Mouse (Mus musculus) bone marrow macrophage, adult 2 months (primary cell): ENCODE measurements around the gene Banf1. TPM values are rescaled to one million over a fixed set of nuclear protein-coding genes. Genes with fewer than 3 reads are reported as not detected.

Source experiments
- H3K27ac ChIP-seq: 2 replicates; pipeline ENCODE4 v1.5.1; 2012; ENCODE audit warnings: low read depth, low read length; ENCODE audit not compliant: insufficient read depth
- H3K4me1 ChIP-seq: 2 replicates; pipeline ENCODE4 v1.6.1; 2012; ENCODE audit warnings: low read length; ENCODE audit not compliant: control insufficient read depth, insufficient read depth
- H3K4me3 ChIP-seq: 2 replicates; pipeline ENCODE4 v1.5.1; 2012; ENCODE audit warnings: mild to moderate bottlenecking, low read length, moderate library complexity; ENCODE audit not compliant: insufficient read depth
- CTCF ChIP-seq: IDR thresholded peaks from 2 replicates; pipeline ENCODE4 v1.5.1; 2012; ENCODE audit warnings: low read depth, mild to moderate bottlenecking, low read length, moderate library complexity
- POLR2A ChIP-seq: IDR thresholded peaks from 2 replicates; pipeline ENCODE4 v1.6.1; 2012; ENCODE audit warnings: mild to moderate bottlenecking, low read depth, low read length, borderline replicate concordance
- polyA plus RNA-seq: library from polyadenylated mRNA; stranded (reverse); fragments of >200 nt; gene quantifications from 2 replicates; pipeline ENCODE4 v1.2.4, GENCODE M21; 2012; ENCODE audit not compliant: missing spikeins, insufficient read depth, insufficient read length

The Banf1 gene
- polyA plus RNA-seq: 102 and 103 TPM in 2 replicates

- TF ChIP-seq POLR2A (no peak), CTCF (no peak)
- peak within 1 kb of the TSS; percentile 73 for H3K4me3 ChIP-seq
- H3K27ac ChIP-seq: peak within 1 kb of the TSS; percentile 91
- H3K4me1 ChIP-seq: peaks cover 11% of the 10 kb centered on the region
Measured at GRCm38 (mm10) chr19:5367053-5367359, at the start of gene Banf1. TSS of gene Banf1 (minus strand) at chr19:5367168.

GRCm38 (mm10) chr19:5414534-5414957 lies 47.6 kb upstream of the Banf1 start:
- H3K4me3 ChIP-seq: no peak overlapping the region
- peaks cover 10% of the 10 kb centered on the region for H3K4me1 ChIP-seq
- TF ChIP-seq POLR2A (no peak), CTCF (no peak)
- no peak overlapping the region for H3K27ac ChIP-seq

GRCm38 (mm10) chr19:5413840-5414239 lies 46.9 kb upstream of the Banf1 start:
- H3K4me3 ChIP-seq: no peak overlapping the region
- peaks cover 16% of the 10 kb centered on the region for H3K4me1 ChIP-seq
- H3K27ac ChIP-seq: no peak overlapping the region
- no peak for TF ChIP-seq CTCF
- no peak for TF ChIP-seq POLR2A

GRCm38 (mm10) chr19:5411961-5412360 lies 45.0 kb upstream of the Banf1 start:
- peaks cover 28% of the 10 kb centered on the region for H3K4me1 ChIP-seq
- H3K4me3 ChIP-seq: no peak overlapping the region
- no peak overlapping the region for H3K27ac ChIP-seq
- no peak for TF ChIP-seq POLR2A
- no peak for TF ChIP-seq CTCF

GRCm38 (mm10) chr19:5410641-5411040 lies 43.7 kb upstream of the Banf1 start:
- no peak overlapping the region for H3K4me3 ChIP-seq
- no peak overlapping the region for H3K27ac ChIP-seq
- H3K4me1 ChIP-seq: peaks cover 32% of the 10 kb centered on the region
- TF ChIP-seq CTCF (no peak), POLR2A (no peak)

- Histone ChIP-seq H3K27ac (peak overlapping the region; percentile 95), H3K4me1 (peaks cover 32% of the 10 kb centered on the region), H3K4me3 (peak overlapping the region; percentile 26)
- TF ChIP-seq POLR2A: no peak
- TF ChIP-seq CTCF: no peak
Measured at GRCm38 (mm10) chr19:5409068-5409467, 42.1 kb upstream of the Banf1 start.

GRCm38 (mm10) chr19:5408057-5409001 lies 41.4 kb upstream of the Banf1 start:
- Histone ChIP-seq H3K27ac (peak overlapping the region; percentile 95), H3K4me1 (peaks cover 32% of the 10 kb centered on the region), H3K4me3 (peak overlapping the region; percentile 71)
- TF ChIP-seq CTCF (no peak), POLR2A (no peak)

- TF ChIP-seq POLR2A (no peak), CTCF (peak; percentile 55; the same call in 1 of the 2 replicates)
- Histone ChIP-seq H3K4me3 (peak overlapping the region; percentile 71), H3K27ac (peak overlapping the region; percentile 95), H3K4me1 (peaks cover 32% of the 10 kb centered on the region)
Measured at GRCm38 (mm10) chr19:5407133-5407532, 40.2 kb upstream of the Banf1 start.

- Histone ChIP-seq H3K4me1 (peaks cover 36% of the 10 kb centered on the region), H3K27ac (peak overlapping the region; percentile 95), H3K4me3 (peak overlapping the region; percentile 71)
Measured at GRCm38 (mm10) chr19:5406531-5407126, 39.7 kb upstream of the Banf1 start.

GRCm38 (mm10) chr19:5405924-5406323 lies 39.0 kb upstream of the Banf1 start:
- H3K4me1 ChIP-seq: peaks cover 38% of the 10 kb centered on the region

More at GRCm38 (mm10) chr19:5405924-5406323, 39.0 kb upstream of the Banf1 start:
- peak overlapping the region; percentile 59 for H3K4me3 ChIP-seq
- peak overlapping the region; percentile 52 for H3K27ac ChIP-seq
- TF ChIP-seq CTCF (no peak), POLR2A (no peak)
